Mouse (Mus musculus) forebrain, embryonic 15.5 days (tissue): ENCODE data around the gene 1700012B09Rik. TPM values are rescaled to one million over a fixed set of nuclear protein-coding genes. Genes with fewer than 3 reads are reported as not detected.

ENCODE experiments used
- ATAC-seq: fragments of 200-750 bp; cut with Nextera tagmentation; replicated peaks from 2 replicates; pipeline ENCODE4 v1.8.0; 2017; ENCODE audit warnings: mild to moderate bottlenecking, moderate TSS enrichment, moderate library complexity
- H3K27ac ChIP-seq: fragments of 300-500 bp; sonication (generic); replicated peaks from 2 replicates; pipeline ENCODE4 v1.5.1; 2015; ENCODE audit warnings: mild to moderate bottlenecking, inconsistent platforms
- H3K27me3 ChIP-seq: fragments of 300-500 bp; sonication (generic); 2 replicates; pipeline ENCODE4 v1.6.1; 2015; ENCODE audit warnings: inconsistent platforms
- H3K36me3 ChIP-seq: fragments of 300-500 bp; sonication (generic); 2 replicates; pipeline ENCODE4 v1.6.1; 2015; ENCODE audit warnings: mild to moderate bottlenecking, inconsistent platforms
- H3K4me1 ChIP-seq: fragments of 300-500 bp; sonication (generic); 2 replicates; pipeline ENCODE4 v1.6.1; 2015; ENCODE audit warnings: inconsistent platforms
- H3K4me2 ChIP-seq: fragments of 300-500 bp; sonication (generic); replicated peaks from 2 replicates; pipeline ENCODE4 v1.6.1; 2015; ENCODE audit warnings: mild to moderate bottlenecking, inconsistent platforms
- H3K4me3 ChIP-seq: fragments of 300-500 bp; sonication (generic); 2 replicates; pipeline ENCODE4 v1.5.1; 2015; ENCODE audit warnings: mild to moderate bottlenecking, inconsistent platforms
- H3K9ac ChIP-seq: fragments of 300-500 bp; sonication (generic); replicated peaks from 2 replicates; pipeline ENCODE4 v1.6.1; 2015; ENCODE audit warnings: mild to moderate bottlenecking, inconsistent platforms
- H3K9me3 ChIP-seq: fragments of 300-500 bp; sonication (generic); 2 replicates; pipeline ENCODE4 v1.6.1; 2016; ENCODE audit warnings: inconsistent platforms
- WGBS: fragments of 180-500 bp; shearing (Covaris S2); methylation state at CpG from one replicate; pipeline ENCODE4 v1.1.7; 2015; ENCODE audit warnings: mixed read lengths; 5-methylcytosine and 5-hydroxymethylcytosine counted together
- polyA plus RNA-seq: library from polyadenylated mRNA; unstranded; fragments of >200 nt; fragmentation: Nextera tagmentation; extraction: Ambion mirVana; gene quantifications from 2 replicates; pipeline ENCODE4 v1.2.1, GENCODE M21; 2015

The 1700012B09Rik gene
- polyA plus RNA-seq, 1 experiment from 2014 or later = 4.5 TPM

DNA sequence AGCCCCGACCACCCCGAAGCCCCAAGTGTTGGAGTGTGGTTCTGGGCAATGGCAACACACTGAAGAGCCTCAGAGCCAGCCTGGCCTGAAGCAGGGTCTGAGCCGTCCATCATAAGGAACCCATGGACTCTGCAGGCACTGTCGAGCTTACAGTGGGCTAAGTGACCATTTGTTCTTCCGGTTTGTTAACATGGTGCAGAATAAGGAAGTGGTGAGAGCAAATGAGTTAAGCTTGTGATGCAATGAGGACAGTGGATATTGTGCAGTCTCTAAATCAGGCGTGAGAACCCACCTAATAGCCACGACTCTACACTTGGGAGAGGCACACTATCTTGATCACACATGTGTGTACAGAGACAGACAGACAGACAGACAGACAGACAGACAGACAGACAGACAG is 12.2 kb downstream of the 1700012B09Rik start:
- H3K27me3 ChIP-seq = no peaks in the 10 kb centered on the region
- no peak for ATAC-seq
- WGBS = 73% methylated on average over 7 of the region's 7 CpGs
- no peaks in the 10 kb centered on the region for H3K4me1 ChIP-seq
- no peaks in the 10 kb centered on the region for H3K36me3 ChIP-seq
- no peak overlapping the region for H3K4me3 ChIP-seq
- H3K9me3 ChIP-seq = no peaks in the 10 kb centered on the region
- H3K27ac ChIP-seq = no peak overlapping the region
- no peak overlapping the region for H3K9ac ChIP-seq
- no peak overlapping the region for H3K4me2 ChIP-seq

GRCm38 (mm10) chr9:14754469-14754868 is 16.4 kb downstream of the 1700012B09Rik start:
- no peak overlapping the region for H3K4me3 ChIP-seq
- no peak overlapping the region for H3K27ac ChIP-seq

DNA sequence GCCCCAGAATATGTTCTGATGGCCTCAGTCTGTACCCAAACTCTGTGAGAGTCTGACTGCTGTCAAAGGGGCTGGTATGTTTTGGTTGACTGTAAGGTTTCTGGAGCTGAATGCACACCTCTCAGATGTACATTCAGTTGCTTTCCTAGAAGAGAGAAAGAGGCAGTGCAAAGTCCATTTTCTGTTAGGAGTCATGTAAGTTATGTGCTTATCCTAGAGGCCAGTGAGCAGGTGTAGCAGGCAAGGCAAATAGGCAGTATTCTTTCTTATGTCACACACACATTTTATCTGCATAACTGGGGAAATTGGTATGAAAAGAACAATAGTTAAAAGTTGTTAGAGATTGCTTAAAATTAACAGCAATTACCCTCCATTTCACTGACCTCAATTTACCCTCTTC is 16.9 kb downstream of the 1700012B09Rik start:
- Histone ChIP-seq H3K4me1 (peaks cover 12% of the 10 kb centered on the region; the same call in 1 of the 2 replicates), H3K4me2 (no peak overlapping the region), H3K36me3 (no peaks in the 10 kb centered on the region), H3K27me3 (peaks cover 3% of the 10 kb centered on the region; the same call in 1 of the 2 replicates), H3K9me3 (no peaks in the 10 kb centered on the region), H3K4me3 (no peak overlapping the region), H3K9ac (no peak overlapping the region), H3K27ac (no peak overlapping the region)
- no peak for ATAC-seq

More at GRCm38 (mm10) chr9:14754469-14754868, 16.4 kb downstream of the 1700012B09Rik start:
- ATAC-seq = no peak
- Histone ChIP-seq H3K36me3 (no peaks in the 10 kb centered on the region), H3K9me3 (no peaks in the 10 kb centered on the region), H3K9ac (no peak overlapping the region), H3K4me2 (no peak overlapping the region), H3K27me3 (peaks cover 3% of the 10 kb centered on the region; the same call in 1 of the 2 replicates), H3K4me1 (peaks cover 12% of the 10 kb centered on the region; the same call in 1 of the 2 replicates)
- 88% methylated on average over 3 of the region's 3 CpGs for WGBS

DNA sequence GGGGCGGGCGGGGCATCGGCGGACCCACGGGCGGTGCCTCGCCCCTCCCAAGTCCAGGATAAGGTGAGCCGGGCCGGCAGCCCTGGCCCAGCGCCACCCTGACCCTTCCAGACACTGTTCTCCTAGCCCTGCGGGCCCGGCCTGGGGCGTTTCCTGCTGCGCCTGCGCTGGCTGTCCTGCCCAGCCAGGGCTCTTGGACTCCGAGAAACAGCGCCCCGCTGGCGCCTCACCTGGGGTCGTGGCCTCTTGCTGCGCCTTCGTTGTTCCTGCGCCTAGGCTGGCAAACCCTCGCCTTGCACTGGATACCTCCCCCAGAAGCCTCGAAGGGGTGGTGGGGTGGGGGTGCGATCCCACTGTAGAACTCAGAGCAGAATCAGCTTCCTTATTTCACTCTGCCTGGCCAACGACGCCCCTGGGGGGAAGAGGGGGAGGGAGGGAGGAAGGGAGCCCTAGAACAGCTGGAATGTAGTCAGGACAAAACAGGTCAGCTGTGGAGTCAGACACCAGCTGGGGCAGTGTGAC is 18.8 kb downstream of the 1700012B09Rik start, which contains the start of gene Fut4:
Gene Fut4, minus strand, starts transcription at position 393 of the 522 bp plus-strand sequence.
- ATAC-seq = peak; percentile 65
- peak within 1 kb of the TSS; percentile 50 for H3K4me3 ChIP-seq
- H3K27ac ChIP-seq = no peak within 1 kb of the TSS
- H3K4me1 ChIP-seq = peaks cover 12% of the 10 kb centered on the region; the same call in 1 of the 2 replicates
- H3K36me3 ChIP-seq = no peaks in the 10 kb centered on the region
- H3K9me3 ChIP-seq = no peaks in the 10 kb centered on the region
- H3K4me2 ChIP-seq = peak within 1 kb of the TSS; percentile 75
- WGBS = 1% methylated on average over 28 of the region's 28 CpGs
- H3K9ac ChIP-seq = peak within 1 kb of the TSS; percentile 52
- H3K27me3 ChIP-seq = peaks cover 3% of the 10 kb centered on the region; the same call in 1 of the 2 replicates

- no peaks in the 10 kb centered on the region for H3K36me3 ChIP-seq
- peak overlapping the region; percentile 50 for H3K4me3 ChIP-seq
- H3K27me3 ChIP-seq = peaks cover 3% of the 10 kb centered on the region; the same call in 1 of the 2 replicates
- peak; percentile 86 for ATAC-seq
- H3K4me1 ChIP-seq = peaks cover 12% of the 10 kb centered on the region; the same call in 1 of the 2 replicates
- no peaks in the 10 kb centered on the region for H3K9me3 ChIP-seq
- H3K4me2 ChIP-seq = peak overlapping the region; percentile 75
- H3K9ac ChIP-seq = peak overlapping the region; percentile 52
- H3K27ac ChIP-seq = no peak overlapping the region
- under 1% methylated on average over 49 of the region's 50 CpGs for WGBS
Measured at GRCm38 (mm10) chr9:14751503-14752000, 19.3 kb downstream of the 1700012B09Rik start.

DNA sequence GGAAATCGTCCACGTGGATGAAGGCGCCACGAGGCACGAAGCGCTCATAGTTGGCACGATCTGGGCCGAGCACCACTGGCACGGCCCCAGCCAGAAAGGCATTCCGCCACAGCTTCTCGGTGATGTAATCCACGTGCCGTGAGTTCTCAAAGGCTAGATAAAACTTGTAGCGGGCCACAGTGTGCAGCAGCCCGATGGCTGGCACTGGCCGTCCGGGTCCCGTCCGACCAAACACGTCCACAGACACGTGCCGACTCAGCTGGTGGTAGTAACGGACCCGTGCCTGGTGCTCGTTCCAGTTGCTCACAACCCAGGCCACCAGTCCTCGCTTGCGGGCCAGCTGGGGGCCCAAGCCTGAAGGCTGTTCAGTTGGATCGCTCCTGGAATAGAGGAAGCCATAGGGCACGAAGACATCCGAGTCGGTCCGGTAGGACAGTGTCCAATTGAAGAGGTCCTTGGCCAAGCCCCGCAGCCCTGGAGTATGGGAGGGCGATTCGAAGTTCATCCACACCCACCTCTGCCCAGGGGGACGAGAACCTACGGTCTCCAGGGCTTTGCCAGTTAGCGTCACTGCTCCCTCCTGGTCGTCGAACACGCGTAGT is 19.8 kb downstream of the 1700012B09Rik start:
- peaks cover 12% of the 10 kb centered on the region; the same call in 1 of the 2 replicates for H3K4me1 ChIP-seq
- no peaks in the 10 kb centered on the region for H3K36me3 ChIP-seq
- ATAC-seq = peak; percentile 55
- 52% methylated on average over 42 of the region's 42 CpGs for WGBS
- H3K4me3 ChIP-seq = peak overlapping the region; percentile 50
- H3K27me3 ChIP-seq = peaks cover 3% of the 10 kb centered on the region; the same call in 1 of the 2 replicates
- H3K9ac ChIP-seq = peak overlapping the region; percentile 52
- no peaks in the 10 kb centered on the region for H3K9me3 ChIP-seq
- H3K27ac ChIP-seq = no peak overlapping the region
- H3K4me2 ChIP-seq = peak overlapping the region; percentile 75

DNA sequence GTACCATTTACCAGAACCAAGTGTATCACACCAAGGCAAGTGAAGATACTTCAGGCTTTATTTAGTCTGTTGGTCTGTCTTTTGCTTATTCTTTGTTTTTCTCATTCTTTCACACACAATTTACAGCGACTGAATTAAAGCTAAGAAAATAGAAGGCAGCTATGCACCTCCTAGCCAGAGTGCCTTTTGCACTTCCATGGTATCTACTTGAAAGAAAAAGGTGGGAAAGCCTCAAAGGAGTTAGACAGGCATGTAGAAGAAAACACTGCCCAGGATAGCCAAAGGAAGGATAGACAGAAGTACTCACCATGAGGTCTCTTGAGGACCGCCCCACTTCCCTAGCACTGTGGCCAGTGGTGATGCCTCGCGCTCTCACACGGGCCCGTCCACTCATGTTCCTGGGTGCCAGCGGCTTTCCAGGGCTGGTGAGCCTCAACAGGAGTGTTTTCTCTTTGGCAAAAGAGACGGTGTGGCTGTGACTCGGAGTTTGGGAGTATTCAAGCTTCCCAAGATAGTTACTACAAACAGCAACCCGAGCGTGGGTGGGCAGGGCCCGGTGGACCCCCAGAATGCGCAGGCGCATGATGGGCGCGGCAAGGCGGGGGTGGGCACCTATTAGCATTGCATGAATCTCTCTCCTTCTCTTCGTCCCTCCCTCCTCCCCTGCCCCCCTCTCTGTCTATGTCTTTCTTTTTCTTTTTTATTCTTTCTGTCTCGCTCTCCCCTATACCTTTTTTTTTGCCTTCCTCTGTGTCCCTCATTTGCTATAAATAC is 30.5 kb downstream of the 1700012B09Rik start, which contains the start of gene Piwil4:
Gene Piwil4, minus strand, starts transcription at position 583 of the 774 bp plus-strand sequence.
- no peak within 1 kb of the TSS for H3K4me3 ChIP-seq
- no peak within 1 kb of the TSS for H3K9ac ChIP-seq
- H3K27me3 ChIP-seq = no peaks in the 10 kb centered on the region
- no peak within 1 kb of the TSS for H3K4me2 ChIP-seq
- 88% methylated on average over 19 of the region's 19 CpGs for WGBS
- H3K27ac ChIP-seq = no peak within 1 kb of the TSS
- H3K9me3 ChIP-seq = no peaks in the 10 kb centered on the region
- H3K4me1 ChIP-seq = no peaks in the 10 kb centered on the region
- H3K36me3 ChIP-seq = no peaks in the 10 kb centered on the region
- no peak for ATAC-seq

DNA sequence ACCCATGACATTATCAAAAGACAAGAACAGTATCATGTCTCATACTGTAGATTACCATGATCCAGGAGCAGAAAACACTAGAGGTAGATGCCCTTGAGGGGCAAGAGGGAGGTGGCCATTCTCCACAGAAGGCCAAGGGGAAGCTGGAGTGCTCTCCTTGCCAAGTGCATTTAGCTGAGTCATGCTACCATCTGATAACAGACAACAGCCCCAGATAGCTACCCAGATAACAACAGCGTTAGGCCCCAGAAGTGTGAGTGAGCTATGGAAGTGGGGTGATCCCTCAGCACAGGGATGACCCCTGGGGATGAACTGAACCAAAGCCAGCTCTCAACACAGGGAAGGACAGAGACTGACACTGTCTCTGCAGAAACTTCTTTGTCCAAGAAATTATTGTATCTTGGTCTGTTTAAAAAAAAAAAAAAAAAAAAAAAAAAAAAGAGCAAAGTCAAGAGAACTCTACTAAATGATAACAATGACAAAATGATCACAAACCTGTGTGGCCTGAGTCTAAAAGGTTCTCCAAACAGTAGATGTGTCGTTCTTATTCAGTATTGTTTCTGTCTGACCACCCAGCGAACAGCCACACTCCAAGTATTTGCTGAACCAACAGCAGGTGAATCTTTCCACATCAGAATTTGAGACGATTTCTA is 31.2 kb downstream of the 1700012B09Rik start:
- Histone ChIP-seq H3K4me3 (no peak overlapping the region), H3K4me2 (no peak overlapping the region), H3K9ac (no peak overlapping the region), H3K9me3 (no peaks in the 10 kb centered on the region), H3K4me1 (no peaks in the 10 kb centered on the region), H3K27ac (no peak overlapping the region), H3K27me3 (no peaks in the 10 kb centered on the region), H3K36me3 (no peaks in the 10 kb centered on the region)
- WGBS = 85% methylated on average over 4 of the region's 4 CpGs
- ATAC-seq = no peak

- Histone ChIP-seq H3K27ac (no peak overlapping the region), H3K4me3 (no peak overlapping the region), H3K9ac (no peak overlapping the region), H3K27me3 (no peaks in the 10 kb centered on the region), H3K4me2 (no peak overlapping the region), H3K4me1 (no peaks in the 10 kb centered on the region), H3K9me3 (no peaks in the 10 kb centered on the region), H3K36me3 (no peaks in the 10 kb centered on the region)
- whole genome bisulfite sequencing = 63% methylated on average over 9 of the region's 9 CpGs
- 0 out of 2 replicates have a peak, but pooled peaks have one; percentile 16 for ATAC-seq
Measured at GRCm38 (mm10) chr9:14730941-14731541, 39.8 kb downstream of the 1700012B09Rik start.

DNA sequence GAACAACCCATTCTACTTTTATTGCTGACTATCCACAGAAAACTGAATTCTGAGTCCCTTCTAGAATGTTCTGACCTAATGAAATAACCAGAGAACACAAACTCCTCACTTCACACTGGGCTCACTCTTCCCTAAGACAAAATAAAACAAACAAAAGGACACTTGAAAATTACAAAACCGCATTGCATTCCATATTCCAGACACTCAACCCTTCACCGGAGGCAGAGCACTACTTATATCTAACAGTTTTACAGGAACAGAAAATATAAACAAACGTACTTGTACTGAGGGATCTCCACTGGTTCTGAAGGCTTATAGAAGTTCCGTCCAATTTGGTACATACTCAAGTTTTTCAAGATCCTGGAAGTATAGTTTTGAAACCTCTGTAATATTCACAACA is 42.5 kb downstream of the 1700012B09Rik start:
- Histone ChIP-seq H3K27ac (no peak overlapping the region), H3K4me2 (no peak overlapping the region), H3K36me3 (no peaks in the 10 kb centered on the region), H3K4me1 (no peaks in the 10 kb centered on the region), H3K4me3 (no peak overlapping the region), H3K27me3 (no peaks in the 10 kb centered on the region), H3K9ac (no peak overlapping the region), H3K9me3 (no peaks in the 10 kb centered on the region)
- WGBS = 93% methylated on average over 4 of the region's 4 CpGs
- ATAC-seq = no peak

DNA sequence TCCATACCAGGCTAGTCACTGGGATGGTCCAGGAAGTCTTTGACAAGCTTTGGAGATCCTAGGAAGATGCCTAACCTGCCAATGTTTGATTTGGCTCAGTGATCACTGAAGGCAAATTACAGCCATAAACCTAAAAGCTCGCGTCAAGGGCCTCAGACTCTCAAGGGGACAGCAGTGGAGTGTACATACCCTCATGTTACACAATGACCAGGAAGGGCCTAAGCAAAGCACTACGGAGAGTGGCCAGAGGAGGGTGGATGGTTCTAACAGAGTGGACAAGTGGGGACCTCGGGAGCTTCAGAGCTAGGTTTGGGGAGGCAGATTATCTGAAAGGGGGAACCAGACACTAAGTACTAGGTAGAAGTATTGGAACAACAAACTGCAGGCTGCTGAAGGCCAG is 44.2 kb downstream of the 1700012B09Rik start:
- no peaks in the 10 kb centered on the region for H3K27me3 ChIP-seq
- no peaks in the 10 kb centered on the region for H3K36me3 ChIP-seq
- 93% methylated on average over 4 of the region's 4 CpGs for WGBS
- no peak overlapping the region for H3K27ac ChIP-seq
- no peaks in the 10 kb centered on the region for H3K4me1 ChIP-seq
- H3K4me2 ChIP-seq = no peak overlapping the region
- ATAC-seq = no peak
- no peak overlapping the region for H3K9ac ChIP-seq
- no peak overlapping the region for H3K4me3 ChIP-seq
- H3K9me3 ChIP-seq = no peaks in the 10 kb centered on the region
